Mouse (Mus musculus) lung, postnatal 0 days (tissue): ENCODE measurements at regions not wholly inside any gene's neighbourhood (a gene's known extent, or its start where the extent isn't known, plus 50 kb on each side); places are given as distances from the start of the nearest gene placed in this dataset.

Source experiments
- CTCF ChIP-seq: IDR thresholded peaks from 2 replicates; pipeline ENCODE4 v1.5.1; 2016; ENCODE audit warnings: antibody characterized with exemption, mild to moderate bottlenecking
- EP300 ChIP-seq: IDR thresholded peaks from 2 replicates; pipeline ENCODE4 v1.6.1; 2016; ENCODE audit warnings: antibody characterized with exemption, mild to moderate bottlenecking, control low read depth

DNA sequence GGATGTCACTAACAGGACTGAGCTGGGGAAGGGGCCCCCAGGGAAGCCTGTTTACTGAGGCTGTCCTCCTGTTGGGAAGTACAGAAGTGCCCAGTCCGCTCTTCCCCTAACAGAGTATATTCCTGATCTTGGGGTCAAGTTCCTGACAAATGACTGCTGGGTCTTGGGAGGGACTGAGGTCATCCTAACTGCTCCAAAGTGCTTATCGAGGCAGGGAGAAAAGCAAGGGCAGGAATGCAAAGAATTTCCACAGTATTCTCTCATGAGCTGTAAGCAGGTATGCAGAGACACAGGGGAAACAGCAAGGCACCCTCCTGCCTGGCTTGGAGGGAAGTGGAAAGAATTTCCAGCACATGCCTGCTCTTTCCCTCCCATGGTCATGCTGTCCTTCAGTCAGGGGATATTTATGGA, 107.9 kb downstream of the Oma1 start:
- TF ChIP-seq CTCF (no peak), EP300 (no peak)
